Mouse (Mus musculus): Measurements from ENCODE around the gene Rgs5. TPM values are rescaled to one million over a fixed set of nuclear protein-coding genes. Genes with fewer than 3 reads are reported as not detected.

Rgs5 gene
- 19.4 and 20.8 TPM in 2 replicates for polyA plus RNA-seq (2015; fragmentation: Nextera tagmentation; extraction: Ambion mirVana)

- 0 out of 2 replicates have a peak within 1 kb of the TSS, but pooled peaks have one; percentile 4 for H3K4me2 ChIP-seq (ENCODE audit: low read length)
- ATAC-seq, result peak; percentile 69; the same call in 1 of the 2 replicates
Observed at GRCm38 (mm10) chr1:169655256-169655655, at the start of gene Rgs5. Gene Rgs5 (plus strand): TSS chr1:169655501.

DNA sequence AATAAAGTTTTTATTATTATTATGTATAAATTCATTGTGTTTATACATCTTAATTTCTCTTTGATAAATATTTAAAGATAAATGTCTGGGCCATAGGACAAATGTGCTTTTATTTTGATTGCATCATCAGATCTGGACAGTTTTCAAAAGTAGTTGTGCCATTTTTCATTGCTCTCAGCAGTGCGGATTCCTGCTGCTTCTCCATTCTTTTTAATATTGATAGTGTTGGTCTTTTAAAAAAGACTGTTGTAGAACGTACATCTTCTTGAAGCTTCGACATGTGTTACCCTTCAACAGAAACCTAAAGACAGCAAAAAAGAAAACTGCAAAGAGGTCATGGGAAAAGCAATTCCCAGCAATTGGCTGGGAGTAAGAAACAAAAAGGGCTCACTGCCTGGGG is 49.1 kb upstream of the Rgs5 start:
- H3K4me3 ChIP-seq (replicated peaks; ENCODE audit: low read length), result no peak overlapping the region
- H3K27ac ChIP-seq (ENCODE audit: low read length), result no peak overlapping the region
- H3K36me3 ChIP-seq (ENCODE audit: control insufficient read depth, insufficient read depth), result no peaks in the 10 kb centered on the region
- H3K9me3 ChIP-seq (ENCODE audit: control insufficient read depth, low read length), result no peaks in the 10 kb centered on the region
- H3K4me2 ChIP-seq (ENCODE audit: low read length), result no peak overlapping the region
- H3K9ac ChIP-seq (replicated peaks; ENCODE audit: low read depth, low read length), result no peak overlapping the region
- H3K4me1 ChIP-seq (replicated peaks; ENCODE audit: control insufficient read depth, insufficient read depth, low read length), result no peaks in the 10 kb centered on the region
- WGBS, result 68% methylated on average over 3 of the region's 3 CpGs
- no peaks in the 10 kb centered on the region for H3K27me3 ChIP-seq (replicated peaks; ENCODE audit: control insufficient read depth, insufficient read depth, low read length)
- no peak for ATAC-seq

More at GRCm38 (mm10) chr1:169655256-169655655, at the start of gene Rgs5:
- no peak within 1 kb of the TSS for H3K27ac ChIP-seq (ENCODE audit: low read length)
- no peaks in the 10 kb centered on the region; the same call in 1 of the 2 replicates for H3K4me1 ChIP-seq (replicated peaks; ENCODE audit: control insufficient read depth, insufficient read depth, low read length)
- no peak within 1 kb of the TSS for H3K4me3 ChIP-seq (replicated peaks; ENCODE audit: low read length)
- no peaks in the 10 kb centered on the region for H3K36me3 ChIP-seq (ENCODE audit: control insufficient read depth, insufficient read depth)
- H3K9me3 ChIP-seq (ENCODE audit: control insufficient read depth, low read length), result no peaks in the 10 kb centered on the region
- no peak within 1 kb of the TSS for H3K9ac ChIP-seq (replicated peaks; ENCODE audit: low read depth, low read length)
- WGBS, result 28% methylated on average over 8 of the region's 8 CpGs
- H3K27me3 ChIP-seq (replicated peaks; ENCODE audit: control insufficient read depth, insufficient read depth, low read length), result no peaks in the 10 kb centered on the region

GRCm38 (mm10) chr1:169629738-169630137 is 25.6 kb upstream of the Rgs5 start:
- no peaks in the 10 kb centered on the region for H3K36me3 ChIP-seq (ENCODE audit: control insufficient read depth, insufficient read depth)
- no peaks in the 10 kb centered on the region for H3K27me3 ChIP-seq (replicated peaks; ENCODE audit: control insufficient read depth, insufficient read depth, low read length)
- H3K4me3 ChIP-seq (replicated peaks; ENCODE audit: low read length), result no peak overlapping the region
- no peak overlapping the region for H3K4me2 ChIP-seq (ENCODE audit: low read length)
- H3K4me1 ChIP-seq (replicated peaks; ENCODE audit: control insufficient read depth, insufficient read depth, low read length), result no peaks in the 10 kb centered on the region
- no peak overlapping the region for H3K9ac ChIP-seq (replicated peaks; ENCODE audit: low read depth, low read length)
- WGBS, result 76% methylated on average over 7 of the region's 7 CpGs
- H3K27ac ChIP-seq (ENCODE audit: low read length), result no peak overlapping the region
- no peaks in the 10 kb centered on the region for H3K9me3 ChIP-seq (ENCODE audit: control insufficient read depth, low read length)
- ATAC-seq, result no peak

DNA sequence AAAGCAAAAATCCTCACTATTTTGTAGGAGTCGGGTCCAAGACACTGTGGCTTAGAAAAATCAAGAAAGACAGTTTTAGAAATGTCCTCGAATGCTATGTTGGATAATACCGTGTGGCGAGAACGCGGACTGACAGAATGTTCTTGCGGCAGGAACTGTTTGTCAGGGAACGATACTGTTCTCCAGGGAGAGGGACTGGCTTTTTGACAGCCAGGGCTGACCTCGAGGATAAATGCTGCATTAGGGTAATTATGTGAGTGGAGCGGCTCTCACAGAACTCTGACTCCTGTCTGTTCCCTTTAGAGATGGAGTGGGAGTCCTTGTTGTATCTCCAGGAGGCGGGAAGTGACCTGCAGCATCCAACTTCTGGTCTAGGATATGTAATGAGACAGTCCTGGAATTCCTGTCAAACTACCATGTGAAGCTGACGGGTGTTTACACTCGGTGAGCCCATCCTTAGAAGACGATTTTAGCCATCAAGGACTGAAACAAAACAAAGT is 18.0 kb upstream of the Rgs5 start:
- H3K4me1 ChIP-seq (replicated peaks; ENCODE audit: control insufficient read depth, insufficient read depth, low read length), result no peaks in the 10 kb centered on the region
- H3K9ac ChIP-seq (replicated peaks; ENCODE audit: low read depth, low read length), result no peak overlapping the region
- no peak overlapping the region for H3K4me2 ChIP-seq (ENCODE audit: low read length)
- no peaks in the 10 kb centered on the region for H3K27me3 ChIP-seq (replicated peaks; ENCODE audit: control insufficient read depth, insufficient read depth, low read length)
- H3K4me3 ChIP-seq (replicated peaks; ENCODE audit: low read length), result no peak overlapping the region
- no peak for ATAC-seq
- 71% methylated on average over 14 of the region's 14 CpGs for WGBS
- H3K9me3 ChIP-seq (ENCODE audit: control insufficient read depth, low read length), result no peaks in the 10 kb centered on the region
- H3K27ac ChIP-seq (ENCODE audit: low read length), result no peak overlapping the region
- no peaks in the 10 kb centered on the region for H3K36me3 ChIP-seq (ENCODE audit: control insufficient read depth, insufficient read depth)

DNA sequence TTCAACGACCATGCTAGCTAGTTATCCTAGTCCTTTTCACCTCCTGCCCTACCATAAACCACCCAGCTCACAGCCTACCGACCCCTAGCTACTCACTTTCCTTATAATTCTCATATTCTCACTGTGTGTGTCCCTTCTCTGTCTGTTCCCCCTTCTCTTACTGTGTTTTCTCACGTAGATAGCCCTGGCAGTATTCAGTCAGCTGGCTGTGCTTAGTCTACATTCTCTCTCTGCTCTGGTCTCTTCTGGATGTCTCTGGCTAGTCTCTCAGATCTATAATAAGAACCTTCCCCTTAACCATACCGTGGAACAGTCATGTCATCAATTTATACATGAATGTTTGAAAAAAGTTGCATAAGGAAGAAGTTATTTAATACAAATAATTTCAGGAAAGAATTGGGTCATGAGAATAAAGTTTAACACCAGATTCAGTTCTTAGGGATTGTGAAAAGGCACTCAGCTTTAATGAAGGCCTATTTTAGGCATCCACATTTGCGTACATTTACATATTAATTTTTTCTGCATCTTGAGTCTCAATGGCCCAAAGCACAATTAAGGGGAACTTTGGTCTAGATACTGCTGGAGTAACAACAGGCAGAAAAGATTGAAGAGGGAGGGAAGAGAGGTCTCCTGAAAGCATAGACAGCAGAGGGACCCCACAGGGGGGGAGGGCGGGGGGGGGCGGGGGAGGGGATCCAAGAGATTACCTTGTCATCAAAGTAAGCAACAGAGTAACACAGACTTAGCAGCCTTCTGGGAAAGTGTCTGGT is 10.2 kb upstream of the Rgs5 start:
- H3K27ac ChIP-seq (ENCODE audit: low read length), result no peak overlapping the region
- no peaks in the 10 kb centered on the region for H3K27me3 ChIP-seq (replicated peaks; ENCODE audit: control insufficient read depth, insufficient read depth, low read length)
- no peak overlapping the region for H3K4me2 ChIP-seq (ENCODE audit: low read length)
- 0 out of 2 replicates have a peak, but pooled peaks cover 2% of the 10 kb centered on the region for H3K4me1 ChIP-seq (replicated peaks; ENCODE audit: control insufficient read depth, insufficient read depth, low read length)
- no peak overlapping the region for H3K9ac ChIP-seq (replicated peaks; ENCODE audit: low read depth, low read length)
- H3K9me3 ChIP-seq (ENCODE audit: control insufficient read depth, low read length), result no peaks in the 10 kb centered on the region
- no peak overlapping the region for H3K4me3 ChIP-seq (replicated peaks; ENCODE audit: low read length)
- H3K36me3 ChIP-seq (ENCODE audit: control insufficient read depth, insufficient read depth), result no peaks in the 10 kb centered on the region
- ATAC-seq, result peak; percentile 71
- WGBS, result 42% methylated on average over 7 of the region's 7 CpGs

- no peaks in the 10 kb centered on the region for H3K9me3 ChIP-seq (ENCODE audit: control insufficient read depth, low read length)
- no peak overlapping the region for H3K4me2 ChIP-seq (ENCODE audit: low read length)
- H3K27ac ChIP-seq (ENCODE audit: low read length), result no peak overlapping the region
- no peaks in the 10 kb centered on the region for H3K27me3 ChIP-seq (replicated peaks; ENCODE audit: control insufficient read depth, insufficient read depth, low read length)
- no peak for ATAC-seq
- no peak overlapping the region for H3K9ac ChIP-seq (replicated peaks; ENCODE audit: low read depth, low read length)
- no peaks in the 10 kb centered on the region; the same call in 1 of the 2 replicates for H3K4me1 ChIP-seq (replicated peaks; ENCODE audit: control insufficient read depth, insufficient read depth, low read length)
- H3K4me3 ChIP-seq (replicated peaks; ENCODE audit: low read length), result no peak overlapping the region
- H3K36me3 ChIP-seq (ENCODE audit: control insufficient read depth, insufficient read depth), result no peaks in the 10 kb centered on the region
- 4% methylated on average over 4 of the region's 4 CpGs for WGBS
Observed at GRCm38 (mm10) chr1:169659479-169659878, 4.2 kb downstream of the Rgs5 start.

DNA sequence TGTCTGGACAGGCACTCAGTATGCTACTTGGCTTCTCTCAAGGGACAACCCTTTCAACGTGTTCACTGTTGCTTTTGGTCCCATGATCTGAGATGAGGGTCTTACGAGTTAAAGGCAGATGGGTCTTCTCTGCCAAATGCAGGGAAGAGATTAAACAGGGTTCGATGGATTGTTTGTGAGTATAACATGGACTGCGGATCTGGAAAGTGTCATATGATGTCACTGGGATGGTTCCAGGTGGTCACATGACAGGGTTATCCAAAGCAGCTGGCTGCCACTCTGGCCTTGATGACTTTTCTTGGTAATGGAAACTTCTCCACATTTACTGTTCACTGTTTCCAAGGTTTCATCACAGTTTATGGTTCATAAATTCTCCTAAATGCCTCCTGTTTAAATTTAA is 12.0 kb downstream of the Rgs5 start:
- no peaks in the 10 kb centered on the region for H3K36me3 ChIP-seq (ENCODE audit: control insufficient read depth, insufficient read depth)
- no peaks in the 10 kb centered on the region for H3K27me3 ChIP-seq (replicated peaks; ENCODE audit: control insufficient read depth, insufficient read depth, low read length)
- WGBS, result 75% methylated on average over 4 of the region's 4 CpGs
- H3K4me1 ChIP-seq (replicated peaks; ENCODE audit: control insufficient read depth, insufficient read depth, low read length), result no peaks in the 10 kb centered on the region
- no peak overlapping the region for H3K27ac ChIP-seq (ENCODE audit: low read length)
- ATAC-seq, result no peak
- H3K4me3 ChIP-seq (replicated peaks; ENCODE audit: low read length), result no peak overlapping the region
- H3K9ac ChIP-seq (replicated peaks; ENCODE audit: low read depth, low read length), result no peak overlapping the region
- no peaks in the 10 kb centered on the region for H3K9me3 ChIP-seq (ENCODE audit: control insufficient read depth, low read length)
- no peak overlapping the region for H3K4me2 ChIP-seq (ENCODE audit: low read length)

DNA sequence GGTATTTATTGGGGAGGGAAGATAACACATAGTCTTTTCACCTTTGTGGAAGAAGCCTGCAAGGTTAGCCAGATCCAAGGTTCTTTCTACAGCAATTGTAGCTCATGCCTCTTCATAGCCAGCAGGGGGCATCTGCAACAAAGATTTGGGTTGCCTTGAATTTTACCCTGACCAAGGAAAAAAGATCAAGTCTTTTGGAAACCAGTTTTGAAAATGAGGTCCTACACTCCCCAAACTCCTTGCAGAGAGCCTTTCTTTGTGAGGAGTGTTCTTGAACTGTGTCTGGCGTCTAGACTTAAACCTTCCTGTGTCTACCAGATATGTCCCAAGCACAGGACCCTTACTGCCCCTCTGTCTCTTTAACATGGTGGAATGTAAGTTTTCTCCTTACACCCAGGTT is 15.4 kb downstream of the Rgs5 start:
- Histone ChIP-seq H3K9me3 (ENCODE audit: control insufficient read depth, low read length) (no peaks in the 10 kb centered on the region), H3K27me3 (replicated peaks; ENCODE audit: control insufficient read depth, insufficient read depth, low read length) (no peaks in the 10 kb centered on the region), H3K9ac (replicated peaks; ENCODE audit: low read depth, low read length) (no peak overlapping the region), H3K4me2 (ENCODE audit: low read length) (no peak overlapping the region), H3K4me3 (replicated peaks; ENCODE audit: low read length) (no peak overlapping the region), H3K27ac (ENCODE audit: low read length) (no peak overlapping the region), H3K4me1 (replicated peaks; ENCODE audit: control insufficient read depth, insufficient read depth, low read length) (no peaks in the 10 kb centered on the region), H3K36me3 (ENCODE audit: control insufficient read depth, insufficient read depth) (no peaks in the 10 kb centered on the region)
- ATAC-seq, result peak; percentile 18; the same call in 1 of the 2 replicates
- 52% methylated on average over 1 of the region's 1 CpGs for WGBS

GRCm38 (mm10) chr1:169671801-169672200 is 16.5 kb downstream of the Rgs5 start:
- H3K27ac ChIP-seq (ENCODE audit: low read length), result no peak overlapping the region
- H3K36me3 ChIP-seq (ENCODE audit: control insufficient read depth, insufficient read depth), result no peaks in the 10 kb centered on the region
- H3K9me3 ChIP-seq (ENCODE audit: control insufficient read depth, low read length), result no peaks in the 10 kb centered on the region
- no peaks in the 10 kb centered on the region for H3K27me3 ChIP-seq (replicated peaks; ENCODE audit: control insufficient read depth, insufficient read depth, low read length)
- H3K4me2 ChIP-seq (ENCODE audit: low read length), result no peak overlapping the region
- no peak overlapping the region for H3K4me3 ChIP-seq (replicated peaks; ENCODE audit: low read length)
- ATAC-seq, result no peak
- 77% methylated on average over 2 of the region's 2 CpGs for WGBS
- no peaks in the 10 kb centered on the region for H3K4me1 ChIP-seq (replicated peaks; ENCODE audit: control insufficient read depth, insufficient read depth, low read length)
- H3K9ac ChIP-seq (replicated peaks; ENCODE audit: low read depth, low read length), result no peak overlapping the region

All from forebrain, embryonic 16.5 days (tissue).